Comparison of ENCODE assay signal across 9 mouse cellular contexts in genomic region chr9:110743456-110744323, GRCm38 (mm10). TPM values are rescaled to one million over a fixed set of nuclear protein-coding genes. Genes with fewer than 3 reads are reported as not detected.
DNase-seq lines count a peak whose midpoint lies in the region; ATAC-seq and TF ChIP-seq lines count a peak whose summit lies in the region.
"Had no signal": no experiment of that assay in that cellular context is flagged by ENCODE, and none has a peak within 500 bp of the region (broad histone marks: within the 10 kb centered on the region; RNA-seq: fewer than 3 reads in every experiment).

No protein-coding gene starts in this region.

- TF ChIP-seq POLR2A in olfactory bulb, adult 2 months (IDR thresholded peaks at IDR 0.05; ENCODE audit: insufficient read depth, low read depth, low read length) = no peak

- DNase-seq in heart, adult 18-20 months = peak; percentile 38 to 52
- DNase-seq in heart, adult 8-10 months (ENCODE audit: low spot score) = no peak
- DNase-seq in embryo, embryonic 11 days = peak; percentile 82
- peak; percentile 43 for DNase-seq in liver
- DNase-seq in urinary bladder, postnatal 36 days (ENCODE audit: low spot score in 2 of 2) = no peak
- no peak for DNase-seq in left cerebral cortex, adult 11 months (ENCODE audit: low spot score)

- no peaks in the 10 kb centered on the region for H3K36me3 ChIP-seq in hindbrain, embryonic 12.5 days

- H3K27ac ChIP-seq in hindbrain, embryonic 12.5 days = peak overlapping the region; percentile 65; the same call in 1 of the 2 replicates
- H3K27ac ChIP-seq in olfactory bulb, adult 2 months (ENCODE audit: insufficient read depth, low read depth, low read length) = no peak overlapping the region

- TF ChIP-seq CTCF in olfactory bulb, adult 2 months (IDR thresholded peaks at IDR 0.05; ENCODE audit: insufficient read depth, low read depth, low read length) = no peak

- peak overlapping the region; percentile 90 for H3K4me2 ChIP-seq in hindbrain, embryonic 12.5 days (replicated peaks)

- 3% methylated on average over 43 of the region's 63 CpGs for whole genome bisulfite sequencing in hindbrain, embryonic 12.5 days
- WGBS in olfactory bulb, adult 2 months = 16% methylated on average over 53 of the region's 63 CpGs

- peaks cover 40% of the 10 kb centered on the region for H3K27me3 ChIP-seq in hindbrain, embryonic 12.5 days

- peak; percentile 59 for ATAC-seq in hindbrain, embryonic 12.5 days (ENCODE audit: low FRiP score)

- peaks cover 30% of the 10 kb centered on the region for H3K4me1 ChIP-seq in hindbrain, embryonic 12.5 days
- peaks cover 11% of the 10 kb centered on the region for H3K4me1 ChIP-seq in olfactory bulb, adult 2 months (ENCODE audit: control insufficient read depth, insufficient read depth, low read length)

- no peaks in the 10 kb centered on the region for H3K9me3 ChIP-seq in hindbrain, embryonic 12.5 days (replicated peaks)

- H3K4me3 ChIP-seq in hindbrain, embryonic 12.5 days = peak overlapping the region; percentile 73
- peak overlapping the region; percentile 47 for H3K4me3 ChIP-seq in olfactory bulb, adult 2 months (ENCODE audit: insufficient read depth, low read depth, low read length)

- peak overlapping the region; percentile 78 for H3K9ac ChIP-seq in hindbrain, embryonic 12.5 days

RNA-seq across cellular contexts. Expression of gene Myl3, which starts 2.0 kb away (rescaled TPM):
- total RNA-seq in heart, adult 18-20 months (2021) = over 10,000 TPM; 10,039 to 12,689 TPM
- total RNA-seq in heart, adult 8-10 months (2022) = over 10,000 TPM; 10,766 to 11,632 (median 11,251) TPM
- 2.0 TPM in 2 replicates for polyA plus RNA-seq in hindbrain, embryonic 12.5 days (2016; fragmentation: Nextera tagmentation; extraction: Ambion mirVana)
- polyA plus RNA-seq in olfactory bulb, adult 2 months (2012; ENCODE audit: insufficient read depth, insufficient read length, low replicate concordance, missing spikeins) = not detected in 2 replicates
- total RNA-seq: hematopoietic stem cell, adult 5-6 weeks had no signal

RNA-seq across cellular contexts. Expression of gene Pth1r, which starts 3.3 kb away (rescaled TPM):
- total RNA-seq in heart, adult 18-20 months (2021) = 1 to 10 TPM; 4.6 to 6.3 TPM
- total RNA-seq in heart, adult 8-10 months (2022) = 1 to 10 TPM; 4.4 to 7.0 (median 5.1) TPM
- 44.3 and 52.4 TPM in 2 replicates for polyA plus RNA-seq in hindbrain, embryonic 12.5 days (2016; fragmentation: Nextera tagmentation; extraction: Ambion mirVana)
- not detected in 2 replicates for polyA plus RNA-seq in olfactory bulb, adult 2 months (2012; ENCODE audit: insufficient read depth, insufficient read length, low replicate concordance, missing spikeins)
- total RNA-seq: hematopoietic stem cell, adult 5-6 weeks had no signal

RNA-seq across cellular contexts. Expression of gene Prss42, which starts 54.3 kb away (rescaled TPM):
- total RNA-seq in heart, adult 18-20 months (2021) = not detected
- not detected for total RNA-seq in heart, adult 8-10 months (2022)
- not detected in 2 replicates for polyA plus RNA-seq in hindbrain, embryonic 12.5 days (2016; fragmentation: Nextera tagmentation; extraction: Ambion mirVana)
- polyA plus RNA-seq in olfactory bulb, adult 2 months (2012; ENCODE audit: insufficient read depth, insufficient read length, low replicate concordance, missing spikeins) = not detected in 2 replicates
- total RNA-seq: hematopoietic stem cell, adult 5-6 weeks had no signal

Comparison
In these comparisons a context has a peak if more than half of its experiments do, and no peak if none do; other contexts are left out.
1. DNase-seq: peak in heart, adult 18-20 months (2 of 2), embryo, embryonic 11 days (single experiment) and liver (single experiment); none in heart, adult 8-10 months (single experiment), urinary bladder, postnatal 36 days (0 of 2) and left cerebral cortex, adult 11 months (single experiment).